Mouse (Mus musculus) hindbrain, embryonic 15.5 days (tissue): ENCODE results near the gene Arf5. TPM values are rescaled to one million over a fixed set of nuclear protein-coding genes. Genes with fewer than 3 reads are reported as not detected.

Experiments
- ATAC-seq: fragments of 200-750 bp; cut with Nextera tagmentation; 2 replicates; pipeline ENCODE4 v1.8.0; 2017; ENCODE audit warnings: low read depth, moderate number of reproducible peaks, moderate TSS enrichment; ENCODE audit not compliant: low FRiP score
- H3K27ac ChIP-seq: fragments of 300-500 bp; sonication (generic); replicated peaks from 2 replicates; pipeline ENCODE4 v1.5.1; 2015; ENCODE audit warnings: mild to moderate bottlenecking, inconsistent platforms
- H3K27me3 ChIP-seq: fragments of 300-500 bp; sonication (generic); 2 replicates; pipeline ENCODE4 v1.6.1; 2015; ENCODE audit warnings: control low read depth, inconsistent platforms
- H3K36me3 ChIP-seq: fragments of 300-500 bp; sonication (generic); 2 replicates; pipeline ENCODE4 v1.6.1; 2015; ENCODE audit warnings: control low read depth, inconsistent platforms
- H3K4me1 ChIP-seq: fragments of 300-500 bp; sonication (generic); replicated peaks from 2 replicates; pipeline ENCODE4 v1.6.1; 2015; ENCODE audit warnings: control low read depth, inconsistent platforms
- H3K4me2 ChIP-seq: fragments of 300-500 bp; sonication (generic); 2 replicates; pipeline ENCODE4 v1.6.1; 2015; ENCODE audit warnings: moderate library complexity, mild to moderate bottlenecking, inconsistent platforms
- H3K4me3 ChIP-seq: fragments of 300-500 bp; sonication (generic); 2 replicates; pipeline ENCODE4 v1.5.1; 2015; ENCODE audit warnings: mild to moderate bottlenecking, inconsistent platforms
- H3K9ac ChIP-seq: fragments of 300-500 bp; sonication (generic); 2 replicates; pipeline ENCODE4 v1.6.1; 2015; ENCODE audit warnings: inconsistent platforms
- H3K9me3 ChIP-seq: fragments of 300-500 bp; sonication (generic); 2 replicates; pipeline ENCODE4 v1.6.1; 2016; ENCODE audit warnings: control low read depth, inconsistent platforms
- WGBS: fragments of 180-500 bp; shearing (Covaris S2); methylation state at CpG from one replicate; pipeline ENCODE4 v1.1.7; 2015; 5-methylcytosine and 5-hydroxymethylcytosine counted together
- polyA plus RNA-seq: library from polyadenylated mRNA; unstranded; fragments of >200 nt; fragmentation: Nextera tagmentation; extraction: Ambion mirVana; gene quantifications from 2 replicates; pipeline ENCODE4 v1.2.1, GENCODE M21; 2015

The Arf5 gene
- polyA plus RNA-seq, 1 experiment from 2014 or later: 437 TPM

- Histone ChIP-seq H3K36me3 (peaks cover 12% of the 10 kb centered on the region), H3K4me2 (no peak overlapping the region), H3K4me1 (peaks cover 2% of the 10 kb centered on the region; the same call in 1 of the 2 replicates), H3K9ac (no peak overlapping the region), H3K4me3 (no peak overlapping the region), H3K9me3 (no peaks in the 10 kb centered on the region), H3K27me3 (no peaks in the 10 kb centered on the region), H3K27ac (no peak overlapping the region)
- ATAC-seq: no peak
- WGBS: 80% methylated on average over 10 of the region's 10 CpGs
Observed at GRCm38 (mm10) chr6:28430795-28431537, 7.6 kb downstream of the Arf5 start.

- ATAC-seq: no peak
- H3K4me2 ChIP-seq: no peak overlapping the region
Observed at GRCm38 (mm10) chr6:28431538-28431855, 8.1 kb downstream of the Arf5 start.

GRCm38 (mm10) chr6:28447937-28448336 lies 24.6 kb downstream of the Arf5 start:
- ATAC-seq: peak; percentile 45; the same call in 1 of the 2 replicates
- WGBS: 72% methylated on average over 7 of the region's 7 CpGs
- Histone ChIP-seq H3K27ac (no peak overlapping the region), H3K27me3 (peaks cover 24% of the 10 kb centered on the region), H3K4me2 (no peak overlapping the region), H3K4me1 (no peaks in the 10 kb centered on the region), H3K9me3 (no peaks in the 10 kb centered on the region), H3K9ac (no peak overlapping the region), H3K4me3 (no peak overlapping the region), H3K36me3 (no peaks in the 10 kb centered on the region)

More at GRCm38 (mm10) chr6:28431538-28431855, 8.1 kb downstream of the Arf5 start:
- Histone ChIP-seq H3K4me1 (no peaks in the 10 kb centered on the region), H3K27me3 (no peaks in the 10 kb centered on the region), H3K36me3 (peaks cover 7% of the 10 kb centered on the region; the same call in 1 of the 2 replicates), H3K9ac (no peak overlapping the region), H3K4me3 (no peak overlapping the region), H3K27ac (no peak overlapping the region), H3K9me3 (no peaks in the 10 kb centered on the region)
- WGBS: 83% methylated on average over 6 of the region's 6 CpGs

- no peak for ATAC-seq
Observed at GRCm38 (mm10) chr6:28449253-28449652, 25.9 kb downstream of the Arf5 start, which contains the start of gene Pax4. Gene Pax4 (minus strand): TSS chr6:28449353.

GRCm38 (mm10) chr6:28450481-28450880 lies 27.1 kb downstream of the Arf5 start:
- Histone ChIP-seq H3K9ac (no peak overlapping the region), H3K4me3 (no peak overlapping the region), H3K36me3 (no peaks in the 10 kb centered on the region), H3K4me2 (no peak overlapping the region), H3K9me3 (no peaks in the 10 kb centered on the region), H3K4me1 (no peaks in the 10 kb centered on the region), H3K27me3 (peaks cover 31% of the 10 kb centered on the region), H3K27ac (no peak overlapping the region)
- WGBS: 15% methylated on average over 5 of the region's 5 CpGs
- no peak for ATAC-seq

More at GRCm38 (mm10) chr6:28449253-28449652, 25.9 kb downstream of the Arf5 start, which contains the start of gene Pax4:
- Histone ChIP-seq H3K27ac (no peak within 1 kb of the TSS), H3K9ac (no peak within 1 kb of the TSS), H3K36me3 (no peaks in the 10 kb centered on the region), H3K9me3 (no peaks in the 10 kb centered on the region), H3K4me1 (no peaks in the 10 kb centered on the region), H3K4me3 (no peak within 1 kb of the TSS), H3K4me2 (no peak within 1 kb of the TSS), H3K27me3 (peaks cover 30% of the 10 kb centered on the region)
- 86% methylated on average over 2 of the region's 2 CpGs for WGBS

- WGBS: under 1% methylated on average over 12 of the region's 12 CpGs
- no peak overlapping the region for H3K4me3 ChIP-seq
- H3K9ac ChIP-seq: no peak overlapping the region
- no peak overlapping the region for H3K27ac ChIP-seq
- H3K27me3 ChIP-seq: peaks cover 31% of the 10 kb centered on the region
- no peak overlapping the region for H3K4me2 ChIP-seq
- no peaks in the 10 kb centered on the region for H3K9me3 ChIP-seq
- no peaks in the 10 kb centered on the region for H3K4me1 ChIP-seq
- H3K36me3 ChIP-seq: no peaks in the 10 kb centered on the region
- ATAC-seq: no peak
Observed at GRCm38 (mm10) chr6:28450977-28451376, 27.6 kb downstream of the Arf5 start.

GRCm38 (mm10) chr6:28459221-28459668 lies 35.9 kb downstream of the Arf5 start:
- H3K4me1 ChIP-seq: no peaks in the 10 kb centered on the region
- H3K9me3 ChIP-seq: no peaks in the 10 kb centered on the region
- H3K9ac ChIP-seq: no peak overlapping the region
- H3K27ac ChIP-seq: no peak overlapping the region
- no peak overlapping the region for H3K4me2 ChIP-seq
- ATAC-seq: no peak
- H3K4me3 ChIP-seq: no peak overlapping the region
- no peaks in the 10 kb centered on the region for H3K36me3 ChIP-seq
- H3K27me3 ChIP-seq: 0 out of 2 replicates have a peak, but pooled peaks cover 1% of the 10 kb centered on the region

- Histone ChIP-seq H3K4me3 (no peak overlapping the region), H3K27me3 (no peaks in the 10 kb centered on the region), H3K9me3 (no peaks in the 10 kb centered on the region), H3K4me1 (0 out of 2 replicates have a peak, but pooled peaks cover 4% of the 10 kb centered on the region), H3K9ac (no peak overlapping the region), H3K36me3 (no peaks in the 10 kb centered on the region), H3K4me2 (no peak overlapping the region), H3K27ac (no peak overlapping the region)
- WGBS: 7% methylated on average over 5 of the region's 5 CpGs
- ATAC-seq: no peak
Observed at GRCm38 (mm10) chr6:28460534-28460933, 37.2 kb downstream of the Arf5 start.

GRCm38 (mm10) chr6:28464630-28465029 lies 41.3 kb downstream of the Arf5 start:
- Histone ChIP-seq H3K4me1 (0 out of 2 replicates have a peak, but pooled peaks cover 4% of the 10 kb centered on the region), H3K4me2 (no peak overlapping the region), H3K27me3 (no peaks in the 10 kb centered on the region), H3K27ac (no peak overlapping the region), H3K9ac (no peak overlapping the region), H3K4me3 (no peak overlapping the region), H3K9me3 (no peaks in the 10 kb centered on the region), H3K36me3 (no peaks in the 10 kb centered on the region)
- 32% methylated on average over 6 of the region's 6 CpGs for WGBS
- ATAC-seq: no peak

- H3K27ac ChIP-seq: no peak overlapping the region
- H3K36me3 ChIP-seq: no peaks in the 10 kb centered on the region
- 68% methylated on average over 4 of the region's 4 CpGs for WGBS
- H3K4me3 ChIP-seq: no peak overlapping the region
- H3K4me2 ChIP-seq: no peak overlapping the region
- no peak overlapping the region for H3K9ac ChIP-seq
- ATAC-seq: no peak
- H3K4me1 ChIP-seq: no peaks in the 10 kb centered on the region
- no peaks in the 10 kb centered on the region for H3K9me3 ChIP-seq
- no peaks in the 10 kb centered on the region for H3K27me3 ChIP-seq
Observed at GRCm38 (mm10) chr6:28470017-28470602, 46.8 kb downstream of the Arf5 start.

- Histone ChIP-seq H3K36me3 (no peaks in the 10 kb centered on the region), H3K27me3 (no peaks in the 10 kb centered on the region), H3K4me3 (no peak overlapping the region), H3K9me3 (no peaks in the 10 kb centered on the region), H3K9ac (no peak overlapping the region), H3K4me1 (no peaks in the 10 kb centered on the region), H3K4me2 (no peak overlapping the region), H3K27ac (no peak overlapping the region)
- WGBS: 85% methylated on average over 5 of the region's 5 CpGs
- no peak for ATAC-seq
Observed at GRCm38 (mm10) chr6:28470621-28471020, 47.3 kb downstream of the Arf5 start.

- Histone ChIP-seq H3K4me2 (no peak overlapping the region), H3K36me3 (no peaks in the 10 kb centered on the region), H3K27ac (no peak overlapping the region), H3K27me3 (no peaks in the 10 kb centered on the region), H3K4me3 (no peak overlapping the region), H3K9me3 (no peaks in the 10 kb centered on the region), H3K9ac (no peak overlapping the region), H3K4me1 (no peaks in the 10 kb centered on the region)
- ATAC-seq: no peak
- WGBS: 92% methylated on average over 9 of the region's 9 CpGs
Observed at GRCm38 (mm10) chr6:28471284-28472035, 48.1 kb downstream of the Arf5 start.
